Mouse (Mus musculus) C3H10T1/2 (cell line): ENCODE measurements around the gene E130308A19Rik. TPM values are rescaled to one million over a fixed set of nuclear protein-coding genes. Genes with fewer than 3 reads are reported as not detected.

Experiments used
- polyA plus RNA-seq, 2 experiments: library from polyadenylated mRNA; unstranded; fragments of >200 nt; fragmentation: generic; extraction: Trizol; gene quantifications; one replicate each; pipeline ENCODE4 v1.2.1; 2012; ENCODE audit warnings: missing spikeins in 2 of 2

The E130308A19Rik gene
- 1 to 10 TPM in 1 of 2 experiments, under 1 TPM in 1; 0.26 to 3.1 TPM for polyA plus RNA-seq

GRCm38 (mm10) chr4:59625998-59626910, at the start of gene E130308A19Rik:
Gene E130308A19Rik, plus strand, starts transcription at chr4:59626211.

GRCm38 (mm10) chr4:59581314-59582185, 44.5 kb upstream of the E130308A19Rik start, which contains the start of gene Hsdl2:
Gene Hsdl2, plus strand, starts transcription at chr4:59581563.

GRCm38 (mm10) chr4:59801489-59801888, 175.5 kb downstream of the E130308A19Rik start, which contains the start of gene Inip:
Gene Inip, minus strand, starts transcription at chr4:59801589.

GRCm38 (mm10) chr4:59805181-59805967, 179.4 kb downstream of the E130308A19Rik start, which contains the start of gene Snx30:
Gene Snx30, plus strand, starts transcription at chr4:59805840.

Other genes starting within 250 kb of the E130308A19Rik start
- gene Susd1, start 187.6 kb upstream of the E130308A19Rik start, polyA plus RNA-seq, result under 1 TPM; 0.04 to 0.06 TPM
- 1 to 10 TPM in 1 of 2 experiments, under 1 TPM in 1; 0.78 to 3.5 TPM for gene Ptbp3, start 76.8 kb upstream of the E130308A19Rik start, polyA plus RNA-seq
- gene Hsdl2, start 44.6 kb upstream of the E130308A19Rik start, polyA plus RNA-seq, result 1 to 10 TPM in 1 of 2 experiments, under 1 TPM in 1; 0.25 to 8.0 TPM
- gene Inip, start 175.4 kb downstream of the E130308A19Rik start, polyA plus RNA-seq, result 1 to 10 TPM; 4.5 to 8.2 TPM
- gene Snx30, start 179.6 kb downstream of the E130308A19Rik start, polyA plus RNA-seq, result 1 to 10 TPM in 1 of 2 experiments, under 1 TPM in 1; 0.80 to 2.3 TPM